Mouse (Mus musculus) naive thymus-derived CD4-positive, alpha-beta T cell, adult 5 months (primary cell): ENCODE data around the gene Atf6b. TPM values are rescaled to one million over a fixed set of nuclear protein-coding genes. Genes with fewer than 3 reads are reported as not detected.

Source experiments
- polyA plus RNA-seq: library from polyadenylated mRNA; unstranded; fragments of 100-300 nt; shearing (Covaris generic); gene quantifications from one replicate; pipeline ENCODE4 v1.2.1, GENCODE M21; 2017

Gene Atf6b
- polyA plus RNA-seq = 47.3 TPM

GRCm38 (mm10) chr17:34646906-34647787 is at the start of gene Atf6b:
TSS of gene Atf6b (plus strand) at chr17:34647146.

DNA sequence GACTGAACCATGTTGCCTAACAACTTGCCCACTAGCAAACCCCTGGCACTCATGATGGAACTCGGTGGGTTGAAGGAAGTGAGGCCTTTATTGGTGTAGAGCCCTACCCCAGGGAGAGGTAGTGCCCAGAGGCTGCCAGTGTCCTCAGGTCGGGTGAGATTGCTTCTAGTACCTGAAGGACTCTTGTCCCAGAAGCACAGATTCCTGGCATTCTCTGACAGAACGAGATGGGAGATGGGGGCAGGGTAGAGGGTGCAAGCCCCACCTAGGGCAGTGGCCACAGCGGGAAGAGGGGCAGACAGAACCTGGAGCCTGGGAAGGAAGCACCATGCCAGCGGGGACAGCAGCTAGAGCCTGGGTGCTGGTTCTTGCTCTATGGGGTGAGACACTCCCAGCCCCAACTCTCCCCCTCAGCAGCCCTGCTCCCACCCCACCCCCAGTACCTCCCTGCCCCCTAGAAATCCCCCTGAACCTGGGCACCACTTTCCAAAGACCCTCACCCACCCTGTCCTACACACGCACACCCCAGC is 49.3 kb upstream of the Atf6b start, which contains the start of gene Ager:
Ager (plus strand) TSS at position 297 of the 530 bp plus-strand sequence.

GRCm38 (mm10) chr17:34603375-34604060 is 43.4 kb upstream of the Atf6b start, which contains the start of gene Rnf5:
TSS of gene Rnf5 (minus strand) at chr17:34603690.

GRCm38 (mm10) chr17:34604061-34604508 is 42.9 kb upstream of the Atf6b start, which contains the start of gene Agpat1:
TSS of gene Agpat1 (plus strand) at chr17:34604262.

DNA sequence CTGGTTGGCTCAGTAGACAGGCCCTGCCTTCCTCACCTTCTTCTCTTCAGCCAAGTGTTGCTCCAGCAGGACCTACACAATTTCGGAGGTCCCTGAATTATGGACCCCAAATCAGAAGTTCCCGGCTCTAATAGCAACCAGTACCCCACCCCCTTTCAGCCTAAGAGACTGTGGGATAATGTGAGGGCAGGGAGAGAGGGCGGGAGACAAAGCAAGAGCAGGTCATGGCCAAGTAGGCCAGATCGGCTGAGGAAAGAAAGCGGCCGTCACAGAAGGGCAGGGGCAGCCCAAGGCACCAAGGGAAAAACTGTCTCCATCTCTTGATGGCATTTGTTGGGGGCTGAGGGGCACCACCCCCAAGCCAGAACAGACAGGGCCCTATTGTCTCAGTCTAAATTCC is 31.1 kb upstream of the Atf6b start, which contains the start of gene Egfl8:
Egfl8 (minus strand) TSS at position 101 of the 400 bp plus-strand sequence.

DNA sequence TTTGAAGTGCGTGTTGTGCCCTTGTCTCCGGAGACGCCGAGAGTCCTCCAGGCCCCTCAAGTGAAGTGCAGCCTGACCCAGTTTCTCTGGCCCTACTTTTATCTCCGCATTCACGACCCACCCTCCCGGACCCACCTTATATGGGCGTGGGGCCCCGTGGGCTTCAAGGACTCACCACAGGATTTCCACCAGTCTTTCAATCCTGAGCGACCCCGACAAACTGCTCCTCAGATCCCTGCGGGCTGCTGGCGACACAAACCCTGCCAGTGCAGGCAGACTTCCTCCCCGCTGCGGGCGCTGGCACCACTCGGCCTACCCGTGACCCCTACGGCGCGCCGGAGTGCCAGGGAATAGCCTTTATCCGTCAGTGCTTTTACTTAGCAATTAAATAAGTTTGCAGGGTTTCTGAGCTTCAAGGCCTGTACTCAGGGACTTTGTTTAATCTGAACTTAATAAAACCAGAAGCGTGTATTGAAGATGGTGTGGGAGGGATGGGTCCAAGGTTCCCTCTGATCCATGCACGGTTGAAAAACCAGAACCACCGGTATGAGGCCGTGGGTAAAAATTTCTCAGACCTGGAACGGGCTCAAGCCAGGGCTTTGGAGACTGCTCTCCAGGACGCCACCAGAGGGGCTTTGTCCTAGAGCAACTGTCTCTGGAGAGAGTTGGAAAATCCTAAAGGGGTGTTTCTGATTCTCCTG is 18.9 kb upstream of the Atf6b start, which contains the start of gene Ppt2:
Ppt2 (minus strand) TSS at position 568 of the 701 bp plus-strand sequence.

GRCm38 (mm10) chr17:34629221-34629751 is 17.7 kb upstream of the Atf6b start, which contains the start of gene Prrt1:
TSS of gene Prrt1 (plus strand) at chr17:34629533.

GRCm38 (mm10) chr17:34644608-34645007 is 2.3 kb upstream of the Atf6b start, which contains the start of gene Fkbpl:
TSS of gene Fkbpl (plus strand) at chr17:34644764.

DNA sequence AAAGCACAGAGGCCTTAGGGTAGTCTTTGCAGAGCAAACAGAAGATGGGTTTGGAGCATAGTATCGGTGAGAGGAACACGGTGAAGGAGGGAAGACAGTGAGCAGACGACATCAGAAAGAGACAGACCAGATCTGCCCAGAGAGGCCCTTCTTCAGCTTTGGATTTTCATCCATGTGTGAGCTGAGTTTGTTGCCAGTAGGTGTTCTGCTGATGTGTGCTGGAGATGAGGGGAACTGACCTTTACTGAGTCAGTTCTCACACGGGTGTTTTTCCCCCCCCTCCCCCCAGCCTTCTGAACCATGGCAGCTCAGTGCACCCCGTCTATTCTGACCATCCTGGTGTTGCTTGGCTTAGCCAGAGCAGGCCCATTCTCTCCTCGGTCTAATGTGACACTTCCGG is 23.3 kb downstream of the Atf6b start, which contains the start of gene Tnxb:
Tnxb (plus strand) TSS at position 301 of the 400 bp plus-strand sequence.

Other genes starting within 250 kb of the Atf6b start
- not detected for gene BC051142, start 248.3 kb upstream of the Atf6b start, polyA plus RNA-seq
- gene Btnl4, start 169.8 kb upstream of the Atf6b start, polyA plus RNA-seq = not detected
- gene Btnl6, start 129.8 kb upstream of the Atf6b start, polyA plus RNA-seq = not detected
- 0.12 TPM for gene Notch4, start 82.9 kb upstream of the Atf6b start, polyA plus RNA-seq
- gene Gpsm3, start 57.3 kb upstream of the Atf6b start, polyA plus RNA-seq = 267 TPM
- 12.2 TPM for gene Pbx2, start 55.9 kb upstream of the Atf6b start, polyA plus RNA-seq
- gene Ager, start 49.3 kb upstream of the Atf6b start, polyA plus RNA-seq = 1.7 TPM
- gene Rnf5, start 43.5 kb upstream of the Atf6b start, polyA plus RNA-seq = 56.4 TPM
- gene Agpat1, start 42.9 kb upstream of the Atf6b start, polyA plus RNA-seq = 16.8 TPM
- 3.1 TPM for gene Egfl8, start 31.2 kb upstream of the Atf6b start, polyA plus RNA-seq
- 17.4 TPM for gene Ppt2, start 18.6 kb upstream of the Atf6b start, polyA plus RNA-seq
- gene Prrt1, start 17.6 kb upstream of the Atf6b start, polyA plus RNA-seq = 9.7 TPM
- gene Fkbpl, start 2.4 kb upstream of the Atf6b start, polyA plus RNA-seq = 2.8 TPM
- gene Tnxb, start 23.4 kb downstream of the Atf6b start, polyA plus RNA-seq = not detected
- not detected for gene C4b, start 96.7 kb downstream of the Atf6b start, polyA plus RNA-seq
- gene Cyp21a1, start 157.4 kb downstream of the Atf6b start, polyA plus RNA-seq = not detected
- 18.7 TPM for gene Stk19, start 189.8 kb downstream of the Atf6b start, polyA plus RNA-seq
- 89.1 TPM for gene Dxo, start 189.9 kb downstream of the Atf6b start, polyA plus RNA-seq
- 137 TPM for gene Skiv2l, start 203.1 kb downstream of the Atf6b start, polyA plus RNA-seq
- 27.2 TPM for gene Nelfe, start 203.2 kb downstream of the Atf6b start, polyA plus RNA-seq
- gene Cfb, start 215.4 kb downstream of the Atf6b start, polyA plus RNA-seq = not detected
- 0.32 TPM for gene Zbtb12, start 232.3 kb downstream of the Atf6b start, polyA plus RNA-seq
- not detected for gene Gm20547, start 234.9 kb downstream of the Atf6b start, polyA plus RNA-seq